Mouse (Mus musculus) liver, embryonic 14.5 days (tissue): ENCODE measurements around the gene Tnrc6c.

Source experiments
- CTCF ChIP-seq: IDR thresholded peaks from 2 replicates; pipeline ENCODE4 v1.5.1; 2016; ENCODE audit warnings: antibody characterized with exemption, low read depth, control low read depth
- EP300 ChIP-seq: IDR thresholded peaks from 2 replicates; pipeline ENCODE4 v1.6.1; 2016; ENCODE audit warnings: antibody characterized with exemption, low read depth

DNA sequence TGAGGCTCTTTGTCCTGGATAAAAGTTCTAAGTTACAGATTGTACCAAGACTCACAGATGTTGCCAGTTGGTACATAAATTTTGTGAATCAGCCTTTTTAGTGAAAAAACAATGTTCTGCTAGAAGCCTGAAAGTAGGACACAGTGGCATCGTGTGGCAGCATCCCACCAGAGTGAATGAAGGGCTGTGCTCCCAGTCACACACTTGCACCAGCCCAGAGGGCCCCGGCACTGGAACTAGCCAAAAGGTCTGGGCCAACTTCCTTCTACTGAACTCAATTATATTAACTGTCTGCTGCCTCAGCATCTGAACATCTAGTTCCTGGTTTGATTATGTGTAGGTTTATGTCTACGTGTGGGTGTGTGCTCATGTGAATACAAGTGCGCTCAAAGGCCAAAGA is 72.9 kb downstream of the Tnrc6c start:
- no peak for TF ChIP-seq EP300
- TF ChIP-seq CTCF, result no peak
